17 mouse cellular contexts compared by ENCODE assay signal in the genomic region with DNA sequence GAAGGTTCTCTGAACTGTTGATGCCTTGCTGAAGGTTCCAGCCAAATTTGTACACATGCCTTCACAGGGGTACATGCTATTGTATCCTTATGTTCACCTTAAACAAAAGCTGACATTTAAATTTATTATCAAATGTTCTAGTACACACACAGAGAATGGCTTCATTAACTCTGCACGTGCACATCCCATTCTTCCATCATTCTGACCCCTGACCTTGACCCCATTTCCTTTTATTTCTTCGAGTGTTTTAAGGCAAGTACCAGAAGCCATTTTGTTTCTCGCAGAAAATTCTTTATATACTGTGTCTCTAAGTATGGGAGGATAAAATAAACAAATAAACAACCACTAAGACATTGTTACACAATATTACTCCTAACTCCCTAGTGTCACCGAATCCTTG.
"Had no signal": no experiment of that assay in that cellular context is flagged by ENCODE, and none has a peak within 500 bp of the region (broad histone marks: within the 10 kb centered on the region; RNA-seq: fewer than 3 reads in every experiment).

No protein-coding gene starts in this region.

- H3K27ac ChIP-seq: neural tube, embryonic 12.5 days; neural tube, embryonic 13.5 days; neural tube, embryonic 15.5 days; stomach, embryonic 15.5 days; stomach, postnatal 0 days had no signal

- H3K4me3 ChIP-seq: neural tube, embryonic 12.5 days; neural tube, embryonic 13.5 days; neural tube, embryonic 15.5 days; stomach, embryonic 15.5 days had no signal

- H3K9me3 ChIP-seq: neural tube, embryonic 12.5 days; neural tube, embryonic 13.5 days; neural tube, embryonic 15.5 days; stomach, embryonic 15.5 days had no signal

- DNase-seq: retina, postnatal 1 day; right cerebral cortex, adult 18-20 months; right cerebral cortex, postnatal 14 days; right cerebral cortex, postnatal 25 days; right cerebral cortex, postnatal 4 days; spleen, adult 18-20 months; thymus, adult 18-20 months; thymus, adult 2 months; thymus, postnatal 14 days; thymus, postnatal 25 days; thymus, postnatal 36 days; thymus, postnatal 4 days had no signal

- H3K36me3 ChIP-seq: neural tube, embryonic 12.5 days; neural tube, embryonic 13.5 days; neural tube, embryonic 15.5 days; stomach, embryonic 15.5 days had no signal

- H3K27me3 ChIP-seq: neural tube, embryonic 12.5 days; stomach, embryonic 15.5 days had no signal
